Mouse (Mus musculus) intestine, embryonic 16.5 days (tissue): Measurements from ENCODE around the gene Ifrd2. TPM values are rescaled to one million over a fixed set of nuclear protein-coding genes. Genes with fewer than 3 reads are reported as not detected.

Experiments used
- ATAC-seq: fragments of 200-750 bp; cut with Nextera tagmentation; 2 replicates; pipeline ENCODE4 v1.8.0; 2017; ENCODE audit warnings: moderate TSS enrichment, moderate library complexity
- H3K27ac ChIP-seq: fragments of 300-500 bp; sonication (generic); 2 replicates; pipeline ENCODE4 v1.5.1; 2014; ENCODE audit warnings: mild to moderate bottlenecking, low read length
- H3K27me3 ChIP-seq: fragments of 300-500 bp; sonication (generic); replicated peaks from 2 replicates; pipeline ENCODE4 v1.6.1; 2014; ENCODE audit warnings: low read length, control low read depth, mixed read lengths; ENCODE audit not compliant: control insufficient read depth, insufficient read depth
- H3K36me3 ChIP-seq: fragments of 300-500 bp; sonication (generic); 2 replicates; pipeline ENCODE4 v1.6.1; 2014; ENCODE audit warnings: low read length, control low read depth; ENCODE audit not compliant: control insufficient read depth, insufficient read depth
- H3K4me1 ChIP-seq: fragments of 300-500 bp; sonication (generic); 2 replicates; pipeline ENCODE4 v1.6.1; 2014; ENCODE audit warnings: low read length, control low read depth, mixed read lengths; ENCODE audit not compliant: control insufficient read depth, insufficient read depth
- H3K4me2 ChIP-seq: fragments of 300-500 bp; sonication (generic); 2 replicates; pipeline ENCODE4 v1.6.1; 2014; ENCODE audit warnings: low read depth, low read length, control low read depth
- H3K4me3 ChIP-seq: fragments of 300-500 bp; sonication (generic); 2 replicates; pipeline ENCODE4 v1.5.1; 2014; ENCODE audit warnings: mild to moderate bottlenecking, low read length
- H3K9ac ChIP-seq: fragments of 300-500 bp; sonication (generic); 2 replicates; pipeline ENCODE4 v1.6.1; 2014; ENCODE audit warnings: low read depth, low read length
- H3K9me3 ChIP-seq: fragments of 300-500 bp; sonication (generic); 2 replicates; pipeline ENCODE4 v1.6.1; 2016; ENCODE audit warnings: low read length, control low read depth; ENCODE audit not compliant: control insufficient read depth
- WGBS: fragments of 180-500 bp; shearing (Covaris S2); extraction: QIAGEN DNeasy Blood & Tissue Kit; methylation state at CpG from one replicate; pipeline ENCODE4 v1.1.7; 2014; 5-methylcytosine and 5-hydroxymethylcytosine counted together
- polyA plus RNA-seq: library from polyadenylated mRNA; unstranded; fragments of >200 nt; fragmentation: Nextera tagmentation; extraction: Ambion mirVana; gene quantifications from 2 replicates; pipeline ENCODE4 v1.2.1, GENCODE M21; 2015

Ifrd2 gene
- polyA plus RNA-seq, 1 experiment from 2014 or later, result 89.6 TPM

DNA sequence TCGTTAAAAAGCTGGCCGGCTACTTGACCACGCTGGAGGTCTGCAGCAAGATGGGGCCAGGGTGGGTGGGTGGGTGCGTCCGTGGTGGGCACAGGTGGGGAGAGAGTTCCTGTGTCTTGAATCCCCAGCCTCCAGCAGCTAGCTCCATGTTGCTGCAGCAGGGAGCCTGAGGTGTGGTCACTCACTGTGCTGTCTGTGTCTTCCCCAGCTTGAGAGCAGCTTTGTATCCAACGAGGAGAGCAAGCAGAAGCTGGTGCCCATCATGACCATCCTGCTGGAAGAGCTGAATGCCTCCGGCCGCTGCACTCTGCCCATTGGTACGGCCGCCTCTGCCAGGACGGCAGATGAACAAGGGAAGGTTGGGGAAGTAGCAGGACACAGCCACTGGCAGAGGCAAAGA, 44.1 kb upstream of the Ifrd2 start:
- no peak for ATAC-seq
- Histone ChIP-seq H3K4me3 (no peak overlapping the region), H3K36me3 (peaks cover 17% of the 10 kb centered on the region), H3K4me2 (0 out of 2 replicates have a peak overlapping the region, but pooled peaks have one; percentile 70), H3K27me3 (no peaks in the 10 kb centered on the region), H3K9me3 (no peaks in the 10 kb centered on the region), H3K4me1 (peaks cover 28% of the 10 kb centered on the region), H3K27ac (no peak overlapping the region), H3K9ac (no peak overlapping the region)
- 89% methylated on average over 11 of the region's 11 CpGs for WGBS

GRCm38 (mm10) chr9:107544196-107544700, 43.2 kb upstream of the Ifrd2 start:
- Histone ChIP-seq H3K9ac (no peak overlapping the region), H3K27ac (no peak overlapping the region)
- no peak for ATAC-seq

GRCm38 (mm10) chr9:107544729-107545128, 42.7 kb upstream of the Ifrd2 start:
- Histone ChIP-seq H3K36me3 (peaks cover 7% of the 10 kb centered on the region), H3K9me3 (no peaks in the 10 kb centered on the region), H3K27me3 (no peaks in the 10 kb centered on the region), H3K27ac (no peak overlapping the region), H3K4me1 (peaks cover 28% of the 10 kb centered on the region), H3K9ac (no peak overlapping the region), H3K4me3 (no peak overlapping the region), H3K4me2 (no peak overlapping the region)
- WGBS, result 93% methylated on average over 12 of the region's 12 CpGs
- no peak for ATAC-seq

More at GRCm38 (mm10) chr9:107544196-107544700, 43.2 kb upstream of the Ifrd2 start:
- H3K4me1 ChIP-seq, result peaks cover 28% of the 10 kb centered on the region
- peaks cover 9% of the 10 kb centered on the region for H3K36me3 ChIP-seq
- no peaks in the 10 kb centered on the region for H3K27me3 ChIP-seq
- WGBS, result 95% methylated on average over 17 of the region's 17 CpGs
- no peaks in the 10 kb centered on the region for H3K9me3 ChIP-seq
- H3K4me3 ChIP-seq, result no peak overlapping the region
- no peak overlapping the region for H3K4me2 ChIP-seq

DNA sequence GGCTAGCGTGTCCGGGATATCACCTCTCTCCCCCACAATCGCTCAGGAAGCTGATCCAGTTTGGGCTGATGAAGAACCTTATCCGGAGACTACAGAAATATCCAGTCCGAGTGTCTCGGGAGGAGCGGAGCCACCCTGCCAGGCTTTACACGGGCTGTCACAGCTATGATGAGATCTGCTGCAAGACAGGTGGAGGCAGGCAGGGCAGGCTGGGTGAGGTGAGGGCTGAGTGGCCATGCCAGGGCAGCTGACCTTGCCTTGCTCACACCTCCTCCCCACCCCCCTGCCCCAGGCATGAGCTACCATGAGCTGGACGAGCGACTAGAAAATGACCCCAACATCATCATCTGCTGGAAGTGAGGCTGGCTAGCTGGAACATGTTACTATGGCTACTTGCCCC, 42.2 kb upstream of the Ifrd2 start:
- peaks cover 28% of the 10 kb centered on the region for H3K4me1 ChIP-seq
- WGBS, result 88% methylated on average over 10 of the region's 10 CpGs
- H3K4me2 ChIP-seq, result no peak overlapping the region
- no peak overlapping the region for H3K27ac ChIP-seq
- H3K9ac ChIP-seq, result no peak overlapping the region
- H3K9me3 ChIP-seq, result no peaks in the 10 kb centered on the region
- ATAC-seq, result no peak
- H3K4me3 ChIP-seq, result no peak overlapping the region
- no peaks in the 10 kb centered on the region for H3K27me3 ChIP-seq
- peaks cover 3% of the 10 kb centered on the region; the same call in 1 of the 2 replicates for H3K36me3 ChIP-seq

- no peak overlapping the region for H3K9ac ChIP-seq
- no peak overlapping the region for H3K27ac ChIP-seq
- H3K4me1 ChIP-seq, result peaks cover 30% of the 10 kb centered on the region
- H3K4me3 ChIP-seq, result no peak overlapping the region
- H3K27me3 ChIP-seq, result no peaks in the 10 kb centered on the region
- no peaks in the 10 kb centered on the region for H3K9me3 ChIP-seq
- ATAC-seq, result no peak
- H3K36me3 ChIP-seq, result peaks cover 3% of the 10 kb centered on the region; the same call in 1 of the 2 replicates
- WGBS, result 7% methylated on average over 3 of the region's 3 CpGs
- no peak overlapping the region for H3K4me2 ChIP-seq
These were observed 41.8 kb upstream of the Ifrd2 start for GRCm38 (mm10) chr9:107545602-107546001.

DNA sequence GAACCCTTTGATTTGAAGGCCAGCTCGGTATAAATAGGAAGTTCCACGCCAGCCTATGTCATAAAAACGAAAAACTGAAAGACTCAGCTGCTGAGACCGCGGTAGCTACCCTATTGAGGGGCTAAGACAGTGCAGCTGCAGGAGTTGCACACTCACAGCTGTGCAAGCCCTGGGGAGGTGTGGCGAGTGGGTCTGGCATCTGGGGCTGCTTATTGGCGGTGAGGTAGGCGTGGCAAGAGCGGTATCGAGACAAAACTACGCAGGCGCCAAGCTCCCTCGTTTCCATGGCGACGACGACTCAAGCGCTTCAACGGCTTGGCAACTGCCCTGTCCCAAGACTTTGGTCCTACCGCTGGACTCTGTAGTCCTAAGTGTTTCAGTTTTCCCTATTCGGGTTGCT, 40.4 kb upstream of the Ifrd2 start, which contains the start of gene Zmynd10:
Zmynd10 (plus strand) TSS at position 273 of the 400 bp plus-strand sequence.
- WGBS, result 2% methylated on average over 20 of the region's 20 CpGs
- no peak within 1 kb of the TSS for H3K27ac ChIP-seq
- H3K36me3 ChIP-seq, result peaks cover 3% of the 10 kb centered on the region; the same call in 1 of the 2 replicates
- no peak within 1 kb of the TSS; the same call in 1 of the 2 replicates for H3K9ac ChIP-seq
- peaks cover 34% of the 10 kb centered on the region for H3K4me1 ChIP-seq
- no peaks in the 10 kb centered on the region for H3K27me3 ChIP-seq
- no peaks in the 10 kb centered on the region for H3K9me3 ChIP-seq
- H3K4me3 ChIP-seq, result peak within 1 kb of the TSS; percentile 6
- peak within 1 kb of the TSS; percentile 50 for H3K4me2 ChIP-seq
- ATAC-seq, result peak; percentile 53

- 82% methylated on average over 5 of the region's 5 CpGs for WGBS
- Histone ChIP-seq H3K9me3 (no peaks in the 10 kb centered on the region), H3K27ac (no peak overlapping the region), H3K27me3 (no peaks in the 10 kb centered on the region), H3K36me3 (peaks cover 3% of the 10 kb centered on the region; the same call in 1 of the 2 replicates), H3K4me1 (peaks cover 32% of the 10 kb centered on the region), H3K4me2 (no peak overlapping the region), H3K4me3 (no peak overlapping the region), H3K9ac (no peak overlapping the region)
- no peak for ATAC-seq
These were observed 39.5 kb upstream of the Ifrd2 start for GRCm38 (mm10) chr9:107547957-107548356.

GRCm38 (mm10) chr9:107548820-107549219, 38.6 kb upstream of the Ifrd2 start:
- Histone ChIP-seq H3K9me3 (no peaks in the 10 kb centered on the region), H3K27ac (no peak overlapping the region)
- 91% methylated on average over 10 of the region's 10 CpGs for WGBS

GRCm38 (mm10) chr9:107549297-107550074, 38.0 kb upstream of the Ifrd2 start:
- 81% methylated on average over 20 of the region's 20 CpGs for WGBS

More at GRCm38 (mm10) chr9:107548820-107549219, 38.6 kb upstream of the Ifrd2 start:
- H3K4me2 ChIP-seq, result no peak overlapping the region
- no peak for ATAC-seq
- no peak overlapping the region for H3K4me3 ChIP-seq
- no peaks in the 10 kb centered on the region for H3K27me3 ChIP-seq
- peaks cover 3% of the 10 kb centered on the region; the same call in 1 of the 2 replicates for H3K36me3 ChIP-seq
- H3K4me1 ChIP-seq, result peaks cover 38% of the 10 kb centered on the region
- H3K9ac ChIP-seq, result no peak overlapping the region

More at GRCm38 (mm10) chr9:107549297-107550074, 38.0 kb upstream of the Ifrd2 start:
- H3K27me3 ChIP-seq, result no peaks in the 10 kb centered on the region
- peaks cover 41% of the 10 kb centered on the region for H3K4me1 ChIP-seq
- peaks cover 3% of the 10 kb centered on the region; the same call in 1 of the 2 replicates for H3K36me3 ChIP-seq
- H3K4me2 ChIP-seq, result no peak overlapping the region
- no peaks in the 10 kb centered on the region for H3K9me3 ChIP-seq
- no peak for ATAC-seq
- no peak overlapping the region for H3K9ac ChIP-seq
- H3K27ac ChIP-seq, result no peak overlapping the region
- H3K4me3 ChIP-seq, result no peak overlapping the region
